Mouse (Mus musculus) hindbrain, embryonic 16.5 days (tissue): ENCODE results near the gene Epb42. TPM values are rescaled to one million over a fixed set of nuclear protein-coding genes. Genes with fewer than 3 reads are reported as not detected.

Experiments used
- ATAC-seq: fragments of 200-750 bp; cut with Nextera tagmentation; 2 replicates; pipeline ENCODE4 v1.8.0; 2017; ENCODE audit warnings: moderate TSS enrichment, moderate library complexity
- H3K27ac ChIP-seq: fragments of 300-500 bp; sonication (generic); 2 replicates; pipeline ENCODE4 v1.5.1; 2014; ENCODE audit warnings: low read depth, mild to moderate bottlenecking, control low read depth, low read length, moderate library complexity
- H3K27me3 ChIP-seq: fragments of 300-500 bp; sonication (generic); replicated peaks from 2 replicates; pipeline ENCODE4 v1.6.1; 2014; ENCODE audit warnings: low read length; ENCODE audit not compliant: control insufficient read depth, insufficient read depth
- H3K36me3 ChIP-seq: fragments of 300-500 bp; sonication (generic); 2 replicates; pipeline ENCODE4 v1.6.1; 2014; ENCODE audit warnings: mild to moderate bottlenecking, low read length, moderate library complexity, mixed read lengths; ENCODE audit not compliant: control insufficient read depth, insufficient read depth
- H3K4me1 ChIP-seq: fragments of 300-500 bp; sonication (generic); 2 replicates; pipeline ENCODE4 v1.6.1; 2014; ENCODE audit warnings: low read depth, low read length; ENCODE audit not compliant: control insufficient read depth, insufficient read depth
- H3K4me2 ChIP-seq: fragments of 300-500 bp; sonication (generic); 2 replicates; pipeline ENCODE4 v1.6.1; 2014; ENCODE audit warnings: mild to moderate bottlenecking, low read length, control low read depth, moderate library complexity
- H3K4me3 ChIP-seq: fragments of 300-500 bp; sonication (generic); 2 replicates; pipeline ENCODE4 v1.5.1; 2014; ENCODE audit warnings: mild to moderate bottlenecking, low read length, control low read depth, moderate library complexity
- H3K9ac ChIP-seq: fragments of 300-500 bp; sonication (generic); 2 replicates; pipeline ENCODE4 v1.6.1; 2014; ENCODE audit warnings: low read depth, mild to moderate bottlenecking, control low read depth, low read length, moderate library complexity
- H3K9me3 ChIP-seq: fragments of 300-500 bp; sonication (generic); 2 replicates; pipeline ENCODE4 v1.6.1; 2014; ENCODE audit warnings: mild to moderate bottlenecking, low read length, moderate library complexity; ENCODE audit not compliant: control insufficient read depth
- WGBS: fragments of 180-500 bp; shearing (Covaris S2); extraction: QIAGEN DNeasy Blood & Tissue Kit; methylation state at CpG from one replicate; pipeline ENCODE4 v1.1.7; 2014; 5-methylcytosine and 5-hydroxymethylcytosine counted together
- polyA plus RNA-seq: library from polyadenylated mRNA; unstranded; fragments of >200 nt; fragmentation: Nextera tagmentation; extraction: Ambion mirVana; gene quantifications from 2 replicates; pipeline ENCODE4 v1.2.1, GENCODE M21; 2015

The Epb42 gene
- polyA plus RNA-seq, 1 experiment from 2014 or later: 0.06 TPM

DNA sequence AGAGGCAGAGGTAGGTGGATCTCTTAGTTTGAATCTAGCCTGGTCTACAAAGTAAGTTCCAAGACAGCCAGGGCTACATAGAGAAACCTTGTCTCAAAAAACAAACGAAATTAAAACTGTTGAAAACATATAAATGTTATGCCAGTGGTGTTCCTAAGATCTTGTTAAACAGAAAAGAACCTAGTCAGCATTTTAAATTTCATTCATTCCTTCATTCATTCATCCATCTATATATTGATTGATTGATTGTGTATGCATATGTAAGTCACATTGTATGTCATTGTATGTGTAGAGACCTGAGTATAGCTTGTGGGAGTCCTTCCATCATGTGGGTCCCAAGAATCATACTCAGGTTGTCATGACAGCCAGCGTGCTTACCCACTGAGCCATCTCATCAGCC is 21.4 kb downstream of the Epb42 start:
- Histone ChIP-seq H3K27ac (no peak overlapping the region), H3K9ac (no peak overlapping the region), H3K9me3 (no peaks in the 10 kb centered on the region), H3K4me3 (no peak overlapping the region), H3K27me3 (no peaks in the 10 kb centered on the region), H3K4me1 (no peaks in the 10 kb centered on the region), H3K4me2 (no peak overlapping the region), H3K36me3 (peaks cover 31% of the 10 kb centered on the region)
- WGBS: 88% methylated on average over 2 of the region's 2 CpGs
- no peak for ATAC-seq

DNA sequence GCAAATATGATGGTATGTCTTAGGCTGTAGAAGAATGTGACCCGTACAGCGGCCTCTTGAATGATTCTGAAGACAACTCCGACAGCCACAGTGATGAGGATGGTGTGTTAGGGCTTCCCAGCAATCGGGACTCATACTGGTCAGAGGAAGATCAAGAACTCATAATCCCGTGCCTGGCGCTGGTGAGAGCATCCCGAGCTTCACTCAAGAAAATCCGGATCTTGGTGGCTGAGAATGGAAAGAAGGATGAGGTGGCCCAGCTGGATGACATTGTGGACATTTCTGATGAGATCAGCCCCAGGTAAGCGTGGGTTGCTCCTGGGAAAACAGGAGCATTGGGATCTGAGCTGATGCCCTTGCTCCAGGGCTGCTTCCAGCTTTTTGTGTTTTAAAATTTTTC is 24.2 kb downstream of the Epb42 start:
- H3K36me3 ChIP-seq: peaks cover 28% of the 10 kb centered on the region

DNA sequence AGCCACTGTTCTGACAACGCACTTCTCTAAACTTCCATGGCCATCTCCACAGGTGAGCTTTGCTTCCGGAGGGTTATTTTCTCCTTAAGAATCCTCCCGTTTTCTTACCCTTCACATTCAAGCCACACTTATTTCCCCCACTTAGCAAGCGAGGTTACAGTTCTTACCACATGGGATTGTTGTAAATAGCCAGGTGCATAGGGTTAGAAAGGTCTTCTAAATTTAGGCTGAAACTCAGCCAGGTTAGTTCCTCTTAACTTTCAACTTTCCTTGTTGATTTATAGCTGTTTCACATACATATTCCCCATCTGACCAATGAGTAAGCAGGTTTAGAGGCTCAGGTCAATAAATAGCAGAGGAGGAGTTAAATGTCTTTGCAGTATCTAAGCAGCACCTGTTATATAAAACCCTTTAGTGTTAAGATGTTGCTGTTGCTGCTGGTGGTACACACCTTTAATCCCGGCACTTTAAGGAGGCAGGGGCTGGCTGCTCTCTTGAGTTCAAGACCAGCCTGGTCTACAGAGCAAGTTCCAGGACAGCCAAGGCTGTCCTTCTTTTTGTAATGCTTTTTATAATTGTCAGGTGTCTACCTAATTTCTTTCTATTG is 27.7 kb downstream of the Epb42 start:
- H3K4me2 ChIP-seq: peak overlapping the region; percentile 64
- no peaks in the 10 kb centered on the region for H3K9me3 ChIP-seq
- H3K36me3 ChIP-seq: peaks cover 15% of the 10 kb centered on the region
- WGBS: 32% methylated on average over 5 of the region's 5 CpGs
- no peak for ATAC-seq
- H3K27me3 ChIP-seq: no peaks in the 10 kb centered on the region
- H3K9ac ChIP-seq: peak overlapping the region; percentile 78
- peaks cover 7% of the 10 kb centered on the region for H3K4me1 ChIP-seq
- peak overlapping the region; percentile 80 for H3K4me3 ChIP-seq
- no peak overlapping the region for H3K27ac ChIP-seq

More for the DNA sequence above, 24.2 kb downstream of the Epb42 start:
- Histone ChIP-seq H3K4me2 (no peak overlapping the region), H3K9ac (no peak overlapping the region), H3K9me3 (no peaks in the 10 kb centered on the region), H3K27ac (no peak overlapping the region), H3K27me3 (no peaks in the 10 kb centered on the region), H3K4me3 (no peak overlapping the region), H3K4me1 (peaks cover 7% of the 10 kb centered on the region)
- 96% methylated on average over 9 of the region's 9 CpGs for WGBS
- no peak for ATAC-seq

DNA sequence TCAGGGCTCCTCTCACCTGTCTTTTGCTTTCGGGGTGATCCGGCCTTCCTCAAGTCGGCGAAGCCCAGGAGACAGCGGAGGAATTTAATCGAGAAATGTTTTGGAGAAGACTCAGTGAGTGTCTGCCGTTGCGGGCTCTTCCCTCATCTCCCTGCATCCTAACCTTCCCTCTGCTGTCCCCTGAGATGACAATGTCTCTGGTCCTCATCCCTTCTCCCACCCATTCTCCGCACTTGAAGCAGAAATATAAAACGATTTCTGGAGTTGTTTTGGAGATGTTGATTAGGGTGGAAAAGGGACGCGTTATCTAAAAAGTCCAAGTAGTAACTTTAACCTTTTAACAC is 28.2 kb downstream of the Epb42 start:
- Histone ChIP-seq H3K4me2 (peak overlapping the region; percentile 64), H3K27ac (peak overlapping the region; percentile 54; the same call in 1 of the 2 replicates), H3K9me3 (no peaks in the 10 kb centered on the region), H3K9ac (peak overlapping the region; percentile 78), H3K27me3 (no peaks in the 10 kb centered on the region), H3K36me3 (peaks cover 13% of the 10 kb centered on the region), H3K4me3 (peak overlapping the region; percentile 80), H3K4me1 (peaks cover 7% of the 10 kb centered on the region)
- ATAC-seq: no peak
- under 1% methylated on average over 12 of the region's 12 CpGs for WGBS

DNA sequence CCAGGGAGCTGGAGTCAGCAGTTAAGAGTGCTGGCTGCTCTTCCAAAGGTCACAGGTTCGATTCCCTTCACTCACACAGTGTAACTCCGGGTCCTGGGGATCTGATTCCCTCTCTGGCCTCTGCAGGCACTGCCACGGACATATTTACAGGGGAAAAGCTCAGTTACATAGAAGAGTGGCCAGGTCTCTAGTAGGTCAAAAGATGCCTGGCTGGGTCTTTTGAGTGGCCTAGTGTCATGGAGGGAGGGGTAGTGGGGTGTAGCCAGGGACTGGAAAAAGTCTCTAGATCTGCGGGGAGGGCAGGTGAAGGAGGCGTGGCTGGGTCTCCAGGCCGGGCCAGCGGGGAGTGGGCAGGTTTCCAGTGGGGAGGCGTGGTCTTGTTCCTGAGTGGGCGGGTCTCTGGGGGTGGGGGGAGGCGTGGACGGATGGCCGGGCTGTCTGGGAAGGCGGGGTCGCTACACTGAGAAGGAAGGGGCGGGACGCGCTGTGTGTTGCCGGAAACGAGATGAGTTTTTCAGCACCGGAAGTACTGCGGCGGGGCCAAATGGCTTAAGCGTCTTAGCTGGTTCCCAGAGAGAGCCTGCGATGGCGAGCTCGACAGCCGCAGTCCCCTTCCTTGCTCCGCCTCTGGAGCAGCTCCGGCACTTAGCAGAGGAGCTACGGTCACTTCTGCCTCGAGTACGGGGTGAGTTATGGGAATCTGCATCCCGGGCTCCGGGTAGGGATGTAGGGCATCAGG is 28.8 kb downstream of the Epb42 start, which contains the start of gene Ccndbp1:
Gene Ccndbp1 (plus strand): TSS at position 479 of the 739 bp plus-strand sequence.
- H3K4me2 ChIP-seq: peak within 1 kb of the TSS; percentile 64
- 2% methylated on average over 34 of the region's 34 CpGs for WGBS
- H3K27me3 ChIP-seq: no peaks in the 10 kb centered on the region
- peak within 1 kb of the TSS; percentile 78 for H3K9ac ChIP-seq
- peaks cover 11% of the 10 kb centered on the region for H3K36me3 ChIP-seq
- peak; percentile 98 for ATAC-seq
- H3K9me3 ChIP-seq: no peaks in the 10 kb centered on the region
- peak within 1 kb of the TSS; percentile 60 for H3K27ac ChIP-seq
- H3K4me1 ChIP-seq: peaks cover 7% of the 10 kb centered on the region
- peak within 1 kb of the TSS; percentile 80 for H3K4me3 ChIP-seq

DNA sequence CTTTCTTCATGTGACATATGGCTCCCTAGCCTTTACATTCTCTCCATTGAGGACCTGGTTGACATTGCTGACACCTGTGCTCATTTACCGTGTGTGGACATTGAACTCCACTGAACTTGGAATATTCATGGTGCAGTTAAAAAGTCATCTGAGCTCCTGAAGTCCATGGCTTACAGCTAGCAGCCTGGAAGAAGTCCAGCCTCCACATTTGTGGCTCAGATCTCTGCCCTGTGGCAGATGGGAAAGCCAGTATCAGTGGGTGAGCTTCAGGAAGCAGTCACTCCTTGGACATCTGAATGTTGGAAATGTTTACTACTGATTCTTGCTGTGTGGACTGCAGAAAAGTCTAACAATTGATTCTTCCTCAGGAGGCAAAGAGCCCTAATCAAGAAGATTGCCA is 29.9 kb downstream of the Epb42 start:
- H3K9me3 ChIP-seq: no peaks in the 10 kb centered on the region
- H3K36me3 ChIP-seq: peaks cover 3% of the 10 kb centered on the region; the same call in 1 of the 2 replicates
- ATAC-seq: no peak
- no peak overlapping the region for H3K4me3 ChIP-seq
- H3K4me1 ChIP-seq: peaks cover 7% of the 10 kb centered on the region
- WGBS: 88% methylated on average over 1 of the region's 1 CpGs
- H3K27me3 ChIP-seq: no peaks in the 10 kb centered on the region
- no peak overlapping the region for H3K4me2 ChIP-seq
- no peak overlapping the region for H3K27ac ChIP-seq
- H3K9ac ChIP-seq: no peak overlapping the region

DNA sequence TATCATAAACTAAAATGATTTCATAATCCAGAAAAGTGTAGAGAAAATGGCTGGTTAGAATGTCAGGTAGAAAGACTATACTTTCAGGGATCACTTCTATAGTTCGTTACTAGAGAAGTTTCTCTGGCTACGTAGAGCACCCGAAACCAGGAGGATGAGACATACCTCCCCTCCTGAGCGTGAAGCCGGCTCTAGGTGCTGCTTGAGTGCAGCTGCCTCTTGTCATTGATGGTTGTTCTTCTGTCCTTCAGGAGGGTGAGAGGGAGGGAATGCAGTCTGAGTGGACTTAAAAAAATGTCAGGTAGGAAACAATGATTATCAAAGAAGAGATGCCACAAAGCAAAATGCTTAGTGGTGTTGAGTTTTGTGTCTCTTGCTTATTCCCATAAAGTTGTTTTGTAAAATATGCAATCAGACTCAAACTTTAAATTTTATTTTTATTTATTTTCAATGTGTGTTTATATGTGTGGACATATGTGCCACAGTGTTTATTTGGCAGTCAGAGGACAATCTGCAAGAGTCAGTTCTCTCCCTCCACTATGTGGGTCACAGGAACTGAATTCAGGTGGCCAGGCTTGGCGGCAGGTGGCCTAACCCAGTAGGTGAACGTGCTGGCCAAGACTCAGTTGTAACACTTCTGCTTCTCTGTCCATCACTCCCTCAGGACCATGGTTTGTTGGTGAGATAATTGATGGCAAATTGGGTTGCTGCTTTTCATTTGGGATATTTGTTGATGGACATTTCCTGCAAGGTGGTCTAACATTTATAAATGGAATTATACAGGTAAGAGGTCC is 32.7 kb downstream of the Epb42 start:
- Histone ChIP-seq H3K27ac (no peak overlapping the region), H3K9ac (no peak overlapping the region), H3K9me3 (no peaks in the 10 kb centered on the region), H3K36me3 (no peaks in the 10 kb centered on the region), H3K4me3 (no peak overlapping the region), H3K27me3 (no peaks in the 10 kb centered on the region), H3K4me1 (peaks cover 4% of the 10 kb centered on the region), H3K4me2 (no peak overlapping the region)
- ATAC-seq: no peak
- 85% methylated on average over 7 of the region's 7 CpGs for WGBS

DNA sequence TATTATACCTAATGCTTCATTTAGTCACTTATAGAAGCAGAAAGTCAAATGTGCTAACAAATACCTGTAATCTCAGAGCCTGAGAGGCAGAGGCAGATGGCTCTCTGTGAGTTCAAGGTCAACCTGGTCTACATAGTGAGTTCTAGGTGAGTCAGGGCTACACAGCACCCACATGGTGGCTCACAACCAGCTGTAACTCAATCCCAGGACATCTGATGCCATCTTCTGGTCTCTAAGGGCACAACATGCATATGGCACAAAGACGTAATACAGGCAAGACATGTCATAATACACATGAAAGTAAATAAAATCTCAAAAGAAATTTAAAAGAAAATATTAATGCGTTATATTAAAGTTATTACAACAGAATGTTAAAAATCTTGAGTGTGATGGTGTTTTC is 33.3 kb downstream of the Epb42 start:
- Histone ChIP-seq H3K9me3 (no peaks in the 10 kb centered on the region), H3K27ac (no peak overlapping the region), H3K9ac (no peak overlapping the region), H3K27me3 (no peaks in the 10 kb centered on the region), H3K4me2 (no peak overlapping the region), H3K36me3 (no peaks in the 10 kb centered on the region), H3K4me1 (no peaks in the 10 kb centered on the region), H3K4me3 (no peak overlapping the region)
- WGBS: 72% methylated on average over 2 of the region's 2 CpGs
- ATAC-seq: no peak

DNA sequence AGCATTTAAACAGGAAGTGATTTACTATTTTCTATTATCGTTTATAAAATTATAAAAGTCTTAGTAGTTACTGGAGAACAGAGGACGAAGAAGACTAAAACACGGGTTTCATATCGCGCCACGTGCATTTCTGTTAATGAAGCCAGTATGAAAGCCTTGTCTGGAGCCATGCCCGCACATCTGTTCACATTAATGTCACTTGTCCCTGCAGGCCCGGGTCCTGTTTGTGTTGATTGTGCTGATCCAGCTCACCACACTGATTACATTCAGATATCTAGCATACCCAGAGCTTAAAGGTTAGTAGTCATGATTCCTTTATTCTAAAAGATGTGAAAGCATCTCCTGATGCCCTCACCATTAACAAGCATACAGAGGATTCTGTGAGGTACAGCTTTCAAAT is 38.0 kb downstream of the Epb42 start:
- Histone ChIP-seq H3K27ac (no peak overlapping the region), H3K36me3 (no peaks in the 10 kb centered on the region; the same call in 1 of the 2 replicates), H3K27me3 (no peaks in the 10 kb centered on the region), H3K4me1 (no peaks in the 10 kb centered on the region), H3K4me2 (no peak overlapping the region), H3K9me3 (no peaks in the 10 kb centered on the region), H3K9ac (no peak overlapping the region), H3K4me3 (no peak overlapping the region)
- WGBS: 85% methylated on average over 8 of the region's 8 CpGs
- no peak for ATAC-seq
